Mouse (Mus musculus) forebrain, embryonic 11.5 days (tissue): ENCODE results near the gene Prr29. TPM values are rescaled to one million over a fixed set of nuclear protein-coding genes. Genes with fewer than 3 reads are reported as not detected.
"Not testable (repeated sequence)": the region's sequence is repeated elsewhere in the genome, so short reads cannot be mapped to it uniquely, and the experiment has no call there.

Experiments used
- ATAC-seq: fragments of 200-750 bp; cut with Nextera tagmentation; replicated peaks from 2 replicates; pipeline ENCODE4 v1.8.0; 2017; ENCODE audit warnings: moderate TSS enrichment; ENCODE audit not compliant: low FRiP score
- DNase-seq: peaks from one replicate; pipeline ENCODE4 v3.0.0-alpha.2; 2017; ENCODE audit warnings: low spot score
- H3K27ac ChIP-seq: fragments of 300-500 bp; sonication (generic); 2 replicates; pipeline ENCODE4 v1.5.1; 2014; ENCODE audit warnings: low read depth, low read length
- H3K27me3 ChIP-seq: fragments of 300-500 bp; sonication (generic); 2 replicates; pipeline ENCODE4 v1.6.1; 2014; ENCODE audit warnings: mild to moderate bottlenecking, low read length, mixed read lengths; ENCODE audit not compliant: control insufficient read depth, insufficient read depth
- H3K36me3 ChIP-seq: fragments of 300-500 bp; sonication (generic); 2 replicates; pipeline ENCODE4 v1.6.1; 2014; ENCODE audit warnings: mild to moderate bottlenecking, low read length, moderate library complexity, mixed read lengths; ENCODE audit not compliant: control insufficient read depth, insufficient read depth
- H3K4me1 ChIP-seq: fragments of 300-500 bp; sonication (generic); replicated peaks from 2 replicates; pipeline ENCODE4 v1.6.1; 2014; ENCODE audit warnings: low read length, mixed read lengths; ENCODE audit not compliant: control insufficient read depth, insufficient read depth
- H3K4me2 ChIP-seq: fragments of 300-500 bp; sonication (generic); 2 replicates; pipeline ENCODE4 v1.6.1; 2014; ENCODE audit warnings: low read depth, mild to moderate bottlenecking, low read length, moderate library complexity, mixed read lengths; ENCODE audit not compliant: severe bottlenecking
- H3K4me3 ChIP-seq: fragments of 300-500 bp; sonication (generic); 2 replicates; pipeline ENCODE4 v1.5.1; 2014; ENCODE audit warnings: low read depth, low read length
- H3K9ac ChIP-seq: fragments of 300-500 bp; sonication (generic); 2 replicates; pipeline ENCODE4 v1.6.1; 2014; ENCODE audit warnings: low read length
- H3K9me3 ChIP-seq: fragments of 300-500 bp; sonication (generic); 2 replicates; pipeline ENCODE4 v1.6.1; 2016; ENCODE audit warnings: low read length, mixed read lengths; ENCODE audit not compliant: control insufficient read depth
- WGBS: fragments of 180-500 bp; shearing (Covaris S2); extraction: QIAGEN DNeasy Blood & Tissue Kit; methylation state at CpG from one replicate; pipeline ENCODE4 v1.1.7; 2014; 5-methylcytosine and 5-hydroxymethylcytosine counted together
- polyA plus RNA-seq: library from polyadenylated mRNA; unstranded; fragments of >200 nt; fragmentation: Nextera tagmentation; extraction: Ambion mirVana; gene quantifications from 2 replicates; pipeline ENCODE4 v1.2.1, GENCODE M21; 2014

Gene Prr29
- polyA plus RNA-seq, 1 experiment from 2014 or later = not detected

DNA sequence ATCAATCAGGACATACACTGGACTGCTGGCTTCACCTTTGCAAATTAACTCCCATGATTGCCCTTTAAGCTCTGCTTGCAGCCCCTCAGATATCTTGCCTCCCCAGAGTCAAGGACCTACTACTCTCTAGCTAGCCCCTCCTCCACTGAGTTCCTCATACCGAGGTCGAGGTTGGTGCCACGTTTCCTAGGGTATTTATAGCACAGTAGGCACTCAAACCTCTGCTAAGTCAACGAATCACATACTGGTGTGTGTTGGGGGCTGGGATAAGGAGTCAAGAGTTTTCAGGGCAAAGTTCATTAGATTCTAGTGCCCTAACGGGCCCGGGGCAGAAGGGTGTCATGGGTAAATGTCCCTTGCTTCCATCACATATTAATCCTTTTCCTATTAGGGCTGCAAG lies 36.1 kb upstream of the Prr29 start:
- no peak for ATAC-seq
- no peak for DNase-seq

GRCm38 (mm10) chr11:106329682-106330081 lies 35.6 kb upstream of the Prr29 start:
- no peak for DNase-seq
- 74% methylated on average over 7 of the region's 7 CpGs for WGBS

More for the DNA sequence above, 36.1 kb upstream of the Prr29 start:
- Histone ChIP-seq H3K9ac (no peak overlapping the region), H3K36me3 (no peaks in the 10 kb centered on the region), H3K4me1 (no peaks in the 10 kb centered on the region), H3K9me3 (no peaks in the 10 kb centered on the region), H3K27me3 (no peaks in the 10 kb centered on the region), H3K4me3 (no peak overlapping the region), H3K4me2 (no peak overlapping the region), H3K27ac (no peak overlapping the region)
- 84% methylated on average over 6 of the region's 6 CpGs for WGBS

GRCm38 (mm10) chr11:106332458-106332857 lies 32.8 kb upstream of the Prr29 start:
- Histone ChIP-seq H3K4me2 (no peak overlapping the region), H3K4me1 (no peaks in the 10 kb centered on the region), H3K4me3 (no peak overlapping the region), H3K27me3 (no peaks in the 10 kb centered on the region), H3K27ac (no peak overlapping the region), H3K36me3 (no peaks in the 10 kb centered on the region), H3K9me3 (no peaks in the 10 kb centered on the region), H3K9ac (no peak overlapping the region)
- no peak for ATAC-seq
- WGBS = 63% methylated on average over 4 of the region's 4 CpGs
- no peak for DNase-seq

More at GRCm38 (mm10) chr11:106329682-106330081, 35.6 kb upstream of the Prr29 start:
- Histone ChIP-seq H3K9ac (no peak overlapping the region), H3K4me2 (no peak overlapping the region), H3K36me3 (no peaks in the 10 kb centered on the region), H3K4me1 (no peaks in the 10 kb centered on the region), H3K27ac (no peak overlapping the region), H3K4me3 (no peak overlapping the region), H3K9me3 (no peaks in the 10 kb centered on the region), H3K27me3 (no peaks in the 10 kb centered on the region)
- no peak for ATAC-seq

- H3K27ac ChIP-seq = no peak overlapping the region
- H3K9me3 ChIP-seq = no peaks in the 10 kb centered on the region
- ATAC-seq = no peak
- DNase-seq = no peak
- H3K4me1 ChIP-seq = no peaks in the 10 kb centered on the region
- no peaks in the 10 kb centered on the region for H3K27me3 ChIP-seq
- H3K4me3 ChIP-seq = no peak overlapping the region
- no peaks in the 10 kb centered on the region for H3K36me3 ChIP-seq
- H3K9ac ChIP-seq = no peak overlapping the region
- 17% methylated on average over 2 of the region's 2 CpGs for WGBS
- H3K4me2 ChIP-seq = no peak overlapping the region
Measured at GRCm38 (mm10) chr11:106334066-106334465, 31.2 kb upstream of the Prr29 start.

- H3K9ac ChIP-seq = no peak overlapping the region
- WGBS = 74% methylated on average over 5 of the region's 5 CpGs
- no peak overlapping the region for H3K27ac ChIP-seq
Measured at GRCm38 (mm10) chr11:106338029-106338428, 27.2 kb upstream of the Prr29 start.

GRCm38 (mm10) chr11:106338870-106339269 lies 26.4 kb upstream of the Prr29 start:
- no peak overlapping the region for H3K4me2 ChIP-seq
- no peak overlapping the region for H3K27ac ChIP-seq
- no peaks in the 10 kb centered on the region for H3K27me3 ChIP-seq
- H3K9me3 ChIP-seq = no peaks in the 10 kb centered on the region
- DNase-seq (no peak), ATAC-seq (no peak)
- H3K4me3 ChIP-seq = no peak overlapping the region
- H3K4me1 ChIP-seq = no peaks in the 10 kb centered on the region
- WGBS = 84% methylated on average over 7 of the region's 7 CpGs
- H3K9ac ChIP-seq = no peak overlapping the region
- no peaks in the 10 kb centered on the region for H3K36me3 ChIP-seq

More at GRCm38 (mm10) chr11:106338029-106338428, 27.2 kb upstream of the Prr29 start:
- Histone ChIP-seq H3K27me3 (no peaks in the 10 kb centered on the region), H3K4me3 (no peak overlapping the region), H3K4me1 (no peaks in the 10 kb centered on the region), H3K9me3 (no peaks in the 10 kb centered on the region), H3K4me2 (no peak overlapping the region), H3K36me3 (no peaks in the 10 kb centered on the region)
- ATAC-seq (no peak), DNase-seq (no peak)

DNA sequence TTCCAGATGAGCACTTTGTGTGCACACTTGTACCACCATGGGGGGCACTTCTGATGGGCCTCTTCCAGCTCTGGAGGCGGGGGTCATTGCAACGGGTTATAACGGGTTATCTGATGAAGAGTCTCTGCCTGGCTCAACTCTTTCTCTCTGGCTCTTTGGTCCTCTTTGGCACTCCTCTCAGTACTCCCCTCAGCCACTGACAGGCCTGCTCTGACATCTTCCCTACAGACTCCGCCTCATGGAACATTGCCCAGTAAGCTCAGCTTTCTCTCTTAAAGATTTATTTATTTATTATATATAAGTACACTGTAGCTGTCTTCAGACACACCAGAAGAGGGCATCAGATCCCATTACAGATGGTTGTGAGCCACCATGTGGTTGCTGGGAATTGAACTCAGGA lies 25.9 kb upstream of the Prr29 start:
- not testable (repeated sequence) for H3K9me3 ChIP-seq, H3K27me3 ChIP-seq, DNase-seq, H3K4me1 ChIP-seq, ATAC-seq, H3K4me3 ChIP-seq, H3K36me3 ChIP-seq, H3K9ac ChIP-seq, H3K27ac ChIP-seq, H3K4me2 ChIP-seq
- WGBS = 86% methylated on average over 4 of the region's 4 CpGs

DNA sequence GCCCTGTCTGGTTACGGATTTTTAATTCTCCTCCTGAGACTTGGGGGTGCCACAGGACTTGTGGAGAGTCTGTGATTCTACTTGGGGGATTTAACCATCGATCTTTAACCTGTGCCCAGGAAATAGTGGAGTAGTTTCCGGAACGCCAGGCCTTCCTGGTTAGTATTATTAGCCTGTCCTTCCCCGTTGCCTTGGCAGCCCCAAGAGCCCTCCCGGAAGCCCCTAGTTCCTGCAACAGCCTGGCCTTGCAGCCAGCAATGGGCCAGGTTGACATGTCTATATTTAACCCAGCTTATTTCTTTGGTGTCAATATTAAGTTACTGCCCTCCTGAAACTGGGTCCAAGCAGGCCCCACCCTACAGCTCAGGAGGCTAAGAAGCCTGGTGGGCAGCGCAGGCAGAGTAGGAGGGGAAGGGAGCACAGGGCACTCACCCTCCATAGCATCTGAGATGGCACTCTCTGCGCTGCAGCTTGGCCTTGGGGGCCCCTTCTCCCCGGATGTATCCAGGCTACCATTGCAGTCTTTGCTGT lies 24.2 kb upstream of the Prr29 start:
- no peak overlapping the region for H3K4me3 ChIP-seq
- H3K4me1 ChIP-seq = no peaks in the 10 kb centered on the region
- H3K27ac ChIP-seq = no peak overlapping the region
- H3K36me3 ChIP-seq = no peaks in the 10 kb centered on the region
- H3K27me3 ChIP-seq = no peaks in the 10 kb centered on the region
- DNase-seq (no peak), ATAC-seq (no peak)
- WGBS = 84% methylated on average over 9 of the region's 9 CpGs
- no peaks in the 10 kb centered on the region for H3K9me3 ChIP-seq
- no peak overlapping the region for H3K4me2 ChIP-seq
- H3K9ac ChIP-seq = no peak overlapping the region

GRCm38 (mm10) chr11:106344910-106345309 lies 20.4 kb upstream of the Prr29 start:
- no peaks in the 10 kb centered on the region for H3K27me3 ChIP-seq
- H3K4me2 ChIP-seq = no peak overlapping the region
- no peak overlapping the region for H3K9ac ChIP-seq
- H3K4me1 ChIP-seq = no peaks in the 10 kb centered on the region
- 64% methylated on average over 6 of the region's 6 CpGs for WGBS
- ATAC-seq (no peak), DNase-seq (no peak)
- H3K4me3 ChIP-seq = no peak overlapping the region
- H3K9me3 ChIP-seq = no peaks in the 10 kb centered on the region
- H3K36me3 ChIP-seq = no peaks in the 10 kb centered on the region
- H3K27ac ChIP-seq = no peak overlapping the region
